Mouse (Mus musculus) lung, postnatal 0 days (tissue): ENCODE data around the gene Iqsec1. TPM values are rescaled to one million over a fixed set of nuclear protein-coding genes. Genes with fewer than 3 reads are reported as not detected.

Source experiments
- ATAC-seq: fragments of 200-750 bp; cut with Nextera tagmentation; 2 replicates; pipeline ENCODE4 v1.8.0; 2017; ENCODE audit warnings: moderate library complexity
- DNase-seq: peaks from one replicate; pipeline ENCODE4 v3.0.0-alpha.2; 2016; ENCODE audit warnings: low spot score
- H3K27ac ChIP-seq: fragments of 300-500 bp; sonication (generic); 2 replicates; pipeline ENCODE4 v1.5.1; 2014; ENCODE audit warnings: antibody characterized with exemption, mild to moderate bottlenecking, low read length, mixed read lengths
- H3K27me3 ChIP-seq: fragments of 300-500 bp; sonication (generic); replicated peaks from 2 replicates; pipeline ENCODE4 v1.6.1; 2014; ENCODE audit warnings: low read length, mixed read lengths; ENCODE audit not compliant: insufficient read depth
- H3K36me3 ChIP-seq: fragments of 300-500 bp; sonication (generic); 2 replicates; pipeline ENCODE4 v1.6.1; 2014; ENCODE audit warnings: low read length, mixed read lengths; ENCODE audit not compliant: insufficient read depth
- H3K4me1 ChIP-seq: fragments of 300-500 bp; sonication (generic); 2 replicates; pipeline ENCODE4 v1.6.1; 2014; ENCODE audit warnings: antibody characterized with exemption, low read depth, low read length, mixed read lengths; ENCODE audit not compliant: insufficient read depth
- H3K4me2 ChIP-seq: fragments of 300-500 bp; sonication (generic); replicated peaks from 2 replicates; pipeline ENCODE4 v1.6.1; 2014; ENCODE audit warnings: low read depth, mild to moderate bottlenecking, low read length, moderate library complexity, mixed read lengths
- H3K4me3 ChIP-seq: fragments of 300-500 bp; sonication (generic); 2 replicates; pipeline ENCODE4 v1.5.1; 2014; ENCODE audit warnings: low read depth, low read length
- H3K9ac ChIP-seq: fragments of 300-500 bp; sonication (generic); replicated peaks from 2 replicates; pipeline ENCODE4 v1.6.1; 2014; ENCODE audit warnings: low read depth, mild to moderate bottlenecking
- H3K9me3 ChIP-seq: fragments of 300-500 bp; sonication (generic); 2 replicates; pipeline ENCODE4 v1.6.1; 2016; ENCODE audit warnings: low read length, mixed read lengths
- CTCF ChIP-seq: IDR thresholded peaks from 2 replicates; pipeline ENCODE4 v1.5.1; 2016; ENCODE audit warnings: antibody characterized with exemption, mild to moderate bottlenecking
- EP300 ChIP-seq: IDR thresholded peaks from 2 replicates; pipeline ENCODE4 v1.6.1; 2016; ENCODE audit warnings: antibody characterized with exemption, mild to moderate bottlenecking, control low read depth
- WGBS: fragments of 180-500 bp; shearing (Covaris S2); extraction: QIAGEN DNeasy Blood & Tissue Kit; methylation state at CpG from one replicate; pipeline ENCODE4 v1.1.7; 2014; 5-methylcytosine and 5-hydroxymethylcytosine counted together
- polyA plus RNA-seq: library from polyadenylated mRNA; unstranded; fragments of >200 nt; fragmentation: Nextera tagmentation; extraction: Ambion mirVana; gene quantifications from 2 replicates; pipeline ENCODE4 v1.2.1, GENCODE M21; 2015

Iqsec1 gene
- polyA plus RNA-seq, 1 experiment from 2014 or later: 18.6 TPM

GRCm38 (mm10) chr6:90798201-90798600 lies 190.3 kb downstream of the Iqsec1 start:
- Histone ChIP-seq H3K4me2 (no peak overlapping the region), H3K9me3 (no peaks in the 10 kb centered on the region), H3K9ac (no peak overlapping the region), H3K27me3 (no peaks in the 10 kb centered on the region), H3K4me1 (no peaks in the 10 kb centered on the region), H3K27ac (no peak overlapping the region), H3K4me3 (no peak overlapping the region), H3K36me3 (no peaks in the 10 kb centered on the region)
- TF ChIP-seq CTCF (no peak), EP300 (no peak)
- DNase-seq (no peak), ATAC-seq (no peak)

GRCm38 (mm10) chr6:90796902-90797596 lies 191.4 kb downstream of the Iqsec1 start:
- Histone ChIP-seq H3K4me3 (no peak overlapping the region), H3K27me3 (no peaks in the 10 kb centered on the region), H3K9me3 (no peaks in the 10 kb centered on the region), H3K36me3 (no peaks in the 10 kb centered on the region), H3K4me1 (no peaks in the 10 kb centered on the region), H3K27ac (no peak overlapping the region), H3K9ac (no peak overlapping the region), H3K4me2 (no peak overlapping the region)
- DNase-seq (no peak), ATAC-seq (0 out of 2 replicates have a peak, but pooled peaks have one; percentile 10)
- WGBS: 91% methylated on average over 2 of the region's 2 CpGs
- TF ChIP-seq CTCF (peak; percentile 46), EP300 (no peak)

GRCm38 (mm10) chr6:90790901-90791300 lies 197.6 kb downstream of the Iqsec1 start:
- Histone ChIP-seq H3K9ac (no peak overlapping the region), H3K27ac (no peak overlapping the region), H3K27me3 (no peaks in the 10 kb centered on the region), H3K4me1 (no peaks in the 10 kb centered on the region), H3K9me3 (no peaks in the 10 kb centered on the region), H3K36me3 (no peaks in the 10 kb centered on the region), H3K4me3 (no peak overlapping the region), H3K4me2 (no peak overlapping the region)
- TF ChIP-seq CTCF (no peak), EP300 (no peak)
- DNase-seq (no peak), ATAC-seq (no peak)

GRCm38 (mm10) chr6:90789520-90789919 lies 199.0 kb downstream of the Iqsec1 start:
- H3K36me3 ChIP-seq: no peaks in the 10 kb centered on the region
- H3K4me1 ChIP-seq: no peaks in the 10 kb centered on the region
- H3K4me2 ChIP-seq: no peak overlapping the region
- H3K4me3 ChIP-seq: no peak overlapping the region
- H3K9me3 ChIP-seq: no peaks in the 10 kb centered on the region
- TF ChIP-seq EP300 (no peak), CTCF (no peak)
- H3K27me3 ChIP-seq: no peaks in the 10 kb centered on the region
- no peak overlapping the region for H3K9ac ChIP-seq
- 57% methylated on average over 5 of the region's 5 CpGs for WGBS
- ATAC-seq (no peak; the same call in 1 of the 2 replicates), DNase-seq (peak; percentile 58)
- H3K27ac ChIP-seq: no peak overlapping the region

GRCm38 (mm10) chr6:90787587-90787986 lies 200.9 kb downstream of the Iqsec1 start:
- DNase-seq: no peak
- no peak overlapping the region for H3K27ac ChIP-seq
- no peaks in the 10 kb centered on the region for H3K27me3 ChIP-seq
- no peaks in the 10 kb centered on the region for H3K9me3 ChIP-seq
- no peak overlapping the region for H3K4me2 ChIP-seq
- 85% methylated on average over 3 of the region's 3 CpGs for WGBS
- no peak overlapping the region for H3K4me3 ChIP-seq
- ATAC-seq: no peak
- no peak overlapping the region for H3K9ac ChIP-seq
- no peak for TF ChIP-seq CTCF
- no peak for TF ChIP-seq EP300
- H3K36me3 ChIP-seq: no peaks in the 10 kb centered on the region
- no peaks in the 10 kb centered on the region for H3K4me1 ChIP-seq

- Histone ChIP-seq H3K9me3 (no peaks in the 10 kb centered on the region), H3K4me1 (no peaks in the 10 kb centered on the region), H3K9ac (no peak overlapping the region), H3K36me3 (no peaks in the 10 kb centered on the region), H3K4me2 (no peak overlapping the region), H3K27me3 (no peaks in the 10 kb centered on the region), H3K27ac (no peak overlapping the region), H3K4me3 (no peak overlapping the region)
- DNase-seq (no peak), ATAC-seq (peak; percentile 16; the same call in 1 of the 2 replicates)
- TF ChIP-seq EP300 (no peak), CTCF (no peak)
- WGBS: 45% methylated on average over 6 of the region's 6 CpGs
Observed at GRCm38 (mm10) chr6:90787036-90787435, 201.4 kb downstream of the Iqsec1 start.
